Mouse (Mus musculus): Measurements from ENCODE around the gene Pfkm.

The Pfkm gene

GRCm38 (mm10) chr15:98168622-98169004, 76.2 kb downstream of the Pfkm start:
- DNase-seq (ENCODE audit: low read depth in 2 of 2, low spot score in 2 of 2), result no peak

- DNase-seq (ENCODE audit: low read depth in 2 of 2, low spot score in 2 of 2), result no peak
Measured at GRCm38 (mm10) chr15:98170365-98170764, 78.0 kb downstream of the Pfkm start.

GRCm38 (mm10) chr15:98170917-98171316, 78.5 kb downstream of the Pfkm start:
- no peak for DNase-seq (ENCODE audit: low read depth in 2 of 2, low spot score in 2 of 2)

DNA sequence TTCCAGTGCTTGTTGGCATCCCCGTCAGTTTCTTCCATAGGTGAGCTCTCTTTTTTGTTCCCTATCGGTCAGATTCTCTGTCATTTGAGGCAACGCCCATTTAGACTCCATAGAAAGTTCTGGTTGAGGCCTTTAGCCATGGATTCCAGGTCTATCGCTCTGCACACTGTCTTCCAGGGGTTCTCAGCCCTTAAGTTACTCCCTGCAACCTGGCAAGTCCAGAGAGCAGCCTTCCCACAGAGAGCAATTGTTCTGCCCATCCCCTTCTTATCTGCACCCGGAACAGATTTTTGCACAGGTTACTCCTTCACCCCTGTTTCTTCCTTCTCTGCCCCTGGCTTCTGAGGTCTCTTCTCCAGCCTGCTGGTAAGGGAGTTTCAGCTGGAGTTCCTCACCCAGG, 79.7 kb downstream of the Pfkm start:
- DNase-seq (ENCODE audit: low read depth in 2 of 2, low spot score in 2 of 2), result no peak

- DNase-seq (ENCODE audit: low read depth in 2 of 2, low spot score in 2 of 2), result peak in 1 of 2 experiments; percentile 13
Measured at GRCm38 (mm10) chr15:98173821-98174220, 81.4 kb downstream of the Pfkm start.

DNA sequence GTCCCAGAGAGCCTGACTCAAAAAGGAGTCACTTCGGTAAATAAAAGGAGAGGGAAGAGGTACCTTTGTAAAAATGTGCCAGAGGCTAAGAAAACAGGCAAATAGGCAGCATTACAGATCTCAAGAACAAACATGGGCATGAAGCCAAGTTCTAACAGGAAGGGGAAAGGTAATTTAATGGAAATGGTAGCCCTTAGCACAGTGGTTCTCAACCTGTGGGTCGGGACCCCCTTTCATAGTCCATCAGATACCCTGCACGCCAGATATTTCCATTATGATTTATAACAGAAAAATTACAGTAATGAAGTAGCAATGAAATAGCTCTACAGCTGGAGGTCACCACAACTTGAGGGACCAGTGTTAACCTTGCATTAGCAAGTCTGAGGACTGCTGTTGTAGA, 84.9 kb downstream of the Pfkm start:
- DNase-seq (ENCODE audit: low read depth in 2 of 2, low spot score in 2 of 2), result no peak

GRCm38 (mm10) chr15:98180567-98181131, 88.3 kb downstream of the Pfkm start:
- DNase-seq (ENCODE audit: low read depth in 2 of 2, low spot score in 2 of 2), result no peak

DNA sequence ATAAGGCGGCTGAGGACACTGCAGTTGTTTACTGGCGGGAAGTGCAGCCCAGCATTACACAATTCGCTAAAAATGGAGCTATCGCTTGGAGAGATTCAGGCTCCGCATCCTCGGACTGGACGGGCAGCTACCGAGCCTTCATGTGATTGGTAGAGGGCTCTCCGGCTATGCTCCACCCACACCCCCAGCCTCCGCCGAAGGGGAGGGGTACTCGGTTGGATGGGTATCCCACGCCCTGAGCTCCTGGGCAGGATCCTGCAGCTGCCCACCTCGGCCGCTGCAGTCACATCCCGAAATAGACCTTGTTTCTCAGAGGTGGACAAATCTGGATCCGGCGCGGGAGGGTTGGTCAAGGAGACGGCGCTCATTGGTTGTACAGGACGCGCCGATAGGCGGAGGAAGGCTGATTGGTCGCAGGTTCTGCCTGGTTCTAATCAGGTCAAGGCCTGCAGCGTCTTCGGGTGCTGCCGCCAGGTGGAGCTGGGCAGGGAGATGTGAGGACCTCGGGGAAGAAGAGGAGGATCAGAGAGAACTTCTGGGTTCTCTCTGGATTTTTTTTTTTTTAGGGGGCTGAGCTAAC, 88.8 kb downstream of the Pfkm start:
- peak; percentile 33 to 58 for DNase-seq (ENCODE audit: low read depth in 2 of 2, low spot score in 2 of 2)

Measured in CD8-positive naive resting alpha-beta T cell, adult 2 months (primary cell).